Mouse (Mus musculus): ENCODE results near the gene Ampd2. TPM values are rescaled to one million over a fixed set of nuclear protein-coding genes. Genes with fewer than 3 reads are reported as not detected.

Ampd2 gene
- polyA plus RNA-seq (2012; rRNA removed), result 99.0 and 107 TPM in 2 replicates

GRCm38 (mm10) chr3:108086470-108086979, at the start of gene Ampd2:
Ampd2 (minus strand) TSS chr3:108086651.

GRCm38 (mm10) chr3:108092536-108093115, 6.2 kb upstream of the Ampd2 start, which contains the start of gene Gnat2:
Gnat2 (plus strand) TSS chr3:108092789.

GRCm38 (mm10) chr3:108044394-108045140, 41.9 kb downstream of the Ampd2 start, which contains the start of gene Gstm4:
Gstm4 (minus strand) TSS chr3:108044894.

Other genes starting within 250 kb of the Ampd2 start
- gene Eps8l3, start 209.4 kb downstream of the Ampd2 start, polyA plus RNA-seq (2012; rRNA removed), result 0.02 and 0.04 TPM in 2 replicates
- gene Gstm5, start 190.8 kb downstream of the Ampd2 start, polyA plus RNA-seq (2012; rRNA removed), result 168 and 169 TPM in 2 replicates
- 56.6 and 73.7 TPM in 2 replicates for gene Gstm7, start 154.8 kb downstream of the Ampd2 start, polyA plus RNA-seq (2012; rRNA removed)
- 7.6 and 7.7 TPM in 2 replicates for gene Gstm6, start 142.9 kb downstream of the Ampd2 start, polyA plus RNA-seq (2012; rRNA removed)
- gene Gstm3, start 117.4 kb downstream of the Ampd2 start, polyA plus RNA-seq (2012; rRNA removed), result not detected in 2 replicates
- 7.4 and 14.7 TPM in 2 replicates for gene Gstm2, start 100.2 kb downstream of the Ampd2 start, polyA plus RNA-seq (2012; rRNA removed)
- 30.5 and 36.0 TPM in 2 replicates for gene Gstm1, start 68.7 kb downstream of the Ampd2 start, polyA plus RNA-seq (2012; rRNA removed)
- 12.5 and 13.8 TPM in 2 replicates for gene Gstm4, start 41.8 kb downstream of the Ampd2 start, polyA plus RNA-seq (2012; rRNA removed)
- gene Gnat2, start 6.1 kb upstream of the Ampd2 start, polyA plus RNA-seq (2012; rRNA removed), result 0.11 and 0.16 TPM in 2 replicates
- gene Gnai3, start 59.5 kb upstream of the Ampd2 start, polyA plus RNA-seq (2012; rRNA removed), result 82.3 and 87.1 TPM in 2 replicates
- gene Gpr61, start 68.2 kb upstream of the Ampd2 start, polyA plus RNA-seq (2012; rRNA removed), result 1.7 and 2.5 TPM in 2 replicates
- 16.0 and 16.7 TPM in 2 replicates for gene Amigo1, start 99.7 kb upstream of the Ampd2 start, polyA plus RNA-seq (2012; rRNA removed)
- gene Cyb561d1, start 114.6 kb upstream of the Ampd2 start, polyA plus RNA-seq (2012; rRNA removed), result 8.1 and 8.7 TPM in 2 replicates
- 51.1 and 56.0 TPM in 2 replicates for gene Atxn7l2, start 124.3 kb upstream of the Ampd2 start, polyA plus RNA-seq (2012; rRNA removed)
- gene Sypl2, start 140.0 kb upstream of the Ampd2 start, polyA plus RNA-seq (2012; rRNA removed), result 2.0 and 2.8 TPM in 2 replicates
- 156 and 157 TPM in 2 replicates for gene Psma5, start 170.3 kb upstream of the Ampd2 start, polyA plus RNA-seq (2012; rRNA removed)
- gene Sort1, start 197.4 kb upstream of the Ampd2 start, polyA plus RNA-seq (2012; rRNA removed), result 58.6 and 69.6 TPM in 2 replicates